11 mouse cellular contexts compared by ENCODE assay signal in genomic region chr4:154741123-154741890, GRCm38 (mm10).
A peak's percentile ranks its signal among the peaks of the same experiment; 100 is the strongest.
DNase-seq lines count a peak whose midpoint lies in the region; ATAC-seq lines count a peak whose summit lies in the region.
"Had no signal": no experiment of that assay in that cellular context is flagged by ENCODE, and none has a peak within 500 bp of the region (broad histone marks: within the 10 kb centered on the region; RNA-seq: fewer than 3 reads in every experiment).

No protein-coding gene starts in this region.

- no peak for ATAC-seq in forebrain, embryonic 11.5 days (replicated peaks; ENCODE audit: low FRiP score)
- no peak for ATAC-seq in forebrain, embryonic 16.5 days
- peak; percentile 36; the same call in 1 of the 2 replicates for ATAC-seq in kidney, embryonic 14.5 days (ENCODE audit: low FRiP score, low TSS enrichment)
- no peak for ATAC-seq in kidney, embryonic 16.5 days (ENCODE audit: low FRiP score, low TSS enrichment)
- no peak for ATAC-seq in embryonic facial prominence, embryonic 12.5 days (ENCODE audit: insufficient number of reproducible peaks, insufficient read depth, low FRiP score, low TSS enrichment)
- no peak for ATAC-seq in midbrain, embryonic 15.5 days (replicated peaks)
- ATAC-seq in granulocyte monocyte progenitor cell, adult 5-6 weeks (replicated peaks; ENCODE audit: poor library complexity, severe bottlenecking) = no peak
- ATAC-seq: Patski had no signal

- H3K9ac ChIP-seq in forebrain, embryonic 11.5 days (ENCODE audit: low read length) = no peak overlapping the region; the same call in 1 of the 2 replicates
- no peak overlapping the region for H3K9ac ChIP-seq in forebrain, embryonic 16.5 days (replicated peaks; ENCODE audit: low read depth, low read length)
- H3K9ac ChIP-seq in kidney, embryonic 14.5 days (ENCODE audit: low read depth, low read length) = peak overlapping the region; percentile 28; the same call in 1 of the 2 replicates
- H3K9ac ChIP-seq in kidney, embryonic 16.5 days (replicated peaks; ENCODE audit: low read length) = no peak overlapping the region
- H3K9ac ChIP-seq in embryonic facial prominence, embryonic 12.5 days = no peak overlapping the region
- H3K9ac ChIP-seq in midbrain, embryonic 15.5 days = no peak overlapping the region
- H3K9ac ChIP-seq: hindbrain, embryonic 12.5 days; liver, embryonic 14.5 days had no signal

- DNase-seq in forebrain, embryonic 11.5 days (ENCODE audit: low spot score) = peak; percentile 54
- no peak for DNase-seq in left cerebral cortex, postnatal 36 days (ENCODE audit: low spot score in 2 of 2)

- H3K27ac ChIP-seq in forebrain, embryonic 11.5 days (ENCODE audit: low read depth, low read length) = no peak overlapping the region
- no peak overlapping the region for H3K27ac ChIP-seq in forebrain, embryonic 16.5 days (ENCODE audit: low read length)
- no peak overlapping the region for H3K27ac ChIP-seq in kidney, embryonic 14.5 days (ENCODE audit: low read depth, low read length)
- no peak overlapping the region for H3K27ac ChIP-seq in kidney, embryonic 16.5 days (ENCODE audit: low read length)
- H3K27ac ChIP-seq in embryonic facial prominence, embryonic 12.5 days = no peak overlapping the region
- H3K27ac ChIP-seq in midbrain, embryonic 15.5 days = no peak overlapping the region
- H3K27ac ChIP-seq: hindbrain, embryonic 12.5 days; liver, embryonic 14.5 days had no signal

- 0 out of 2 replicates have a peak overlapping the region, but pooled peaks have one; percentile 8 for H3K4me2 ChIP-seq in forebrain, embryonic 11.5 days (ENCODE audit: low read depth, low read length, severe bottlenecking)
- no peak overlapping the region for H3K4me2 ChIP-seq in forebrain, embryonic 16.5 days (ENCODE audit: low read length)
- no peak overlapping the region for H3K4me2 ChIP-seq in kidney, embryonic 14.5 days (replicated peaks; ENCODE audit: low read depth, low read length)
- H3K4me2 ChIP-seq in kidney, embryonic 16.5 days (replicated peaks; ENCODE audit: low read depth, low read length) = no peak overlapping the region
- H3K4me2 ChIP-seq in embryonic facial prominence, embryonic 12.5 days (replicated peaks) = peak overlapping the region; percentile 20; the same call in 1 of the 2 replicates
- peak overlapping the region; percentile 16; the same call in 1 of the 2 replicates for H3K4me2 ChIP-seq in midbrain, embryonic 15.5 days
- H3K4me2 ChIP-seq: hindbrain, embryonic 12.5 days had no signal

- no peaks in the 10 kb centered on the region for H3K27me3 ChIP-seq in forebrain, embryonic 11.5 days (ENCODE audit: control insufficient read depth, insufficient read depth, low read length)
- no peaks in the 10 kb centered on the region for H3K27me3 ChIP-seq in forebrain, embryonic 16.5 days (replicated peaks; ENCODE audit: control insufficient read depth, insufficient read depth, low read length)
- H3K27me3 ChIP-seq in kidney, embryonic 14.5 days (ENCODE audit: control insufficient read depth, insufficient read depth, low read length) = peaks cover 29% of the 10 kb centered on the region
- H3K27me3 ChIP-seq in kidney, embryonic 16.5 days (ENCODE audit: insufficient read depth, low read length) = peaks cover 42% of the 10 kb centered on the region
- peaks cover 12% of the 10 kb centered on the region; the same call in 1 of the 2 replicates for H3K27me3 ChIP-seq in embryonic facial prominence, embryonic 12.5 days
- 0 out of 2 replicates have a peak, but pooled peaks cover 3% of the 10 kb centered on the region for H3K27me3 ChIP-seq in midbrain, embryonic 15.5 days (replicated peaks)

- intact Hi-C loops in left cerebral cortex, postnatal 36 days (cut with DNase I) = no loop called here

- no peak overlapping the region for H3K4me3 ChIP-seq in forebrain, embryonic 11.5 days (ENCODE audit: low read depth, low read length)
- H3K4me3 ChIP-seq in forebrain, embryonic 16.5 days (replicated peaks; ENCODE audit: low read length) = no peak overlapping the region
- H3K4me3 ChIP-seq in kidney, embryonic 14.5 days (ENCODE audit: low read length) = no peak overlapping the region
- no peak overlapping the region for H3K4me3 ChIP-seq in kidney, embryonic 16.5 days (ENCODE audit: low read length)
- H3K4me3 ChIP-seq in embryonic facial prominence, embryonic 12.5 days = no peak overlapping the region
- no peak overlapping the region for H3K4me3 ChIP-seq in midbrain, embryonic 15.5 days
- H3K4me3 ChIP-seq: hindbrain, embryonic 12.5 days had no signal

- H3K9me3 ChIP-seq in forebrain, embryonic 11.5 days (ENCODE audit: control insufficient read depth, low read length) = no peaks in the 10 kb centered on the region
- H3K9me3 ChIP-seq in forebrain, embryonic 16.5 days (ENCODE audit: control insufficient read depth, low read length) = no peaks in the 10 kb centered on the region
- H3K9me3 ChIP-seq in kidney, embryonic 14.5 days (ENCODE audit: control insufficient read depth, low read length) = no peaks in the 10 kb centered on the region
- H3K9me3 ChIP-seq in kidney, embryonic 16.5 days (ENCODE audit: low read length) = no peaks in the 10 kb centered on the region
- no peaks in the 10 kb centered on the region for H3K9me3 ChIP-seq in embryonic facial prominence, embryonic 12.5 days
- H3K9me3 ChIP-seq in midbrain, embryonic 15.5 days = no peaks in the 10 kb centered on the region
- H3K9me3 ChIP-seq: hindbrain, embryonic 12.5 days had no signal

- peaks cover 4% of the 10 kb centered on the region; the same call in 1 of the 2 replicates for H3K4me1 ChIP-seq in forebrain, embryonic 11.5 days (replicated peaks; ENCODE audit: control insufficient read depth, insufficient read depth, low read length)
- H3K4me1 ChIP-seq in forebrain, embryonic 16.5 days (replicated peaks; ENCODE audit: control insufficient read depth, insufficient read depth, low read length) = no peaks in the 10 kb centered on the region
- peaks cover 18% of the 10 kb centered on the region for H3K4me1 ChIP-seq in kidney, embryonic 14.5 days (ENCODE audit: control insufficient read depth, insufficient read depth, low read length)
- peaks cover 16% of the 10 kb centered on the region for H3K4me1 ChIP-seq in kidney, embryonic 16.5 days (ENCODE audit: insufficient read depth, low read length)
- H3K4me1 ChIP-seq in embryonic facial prominence, embryonic 12.5 days = peaks cover 12% of the 10 kb centered on the region
- H3K4me1 ChIP-seq in midbrain, embryonic 15.5 days = 0 out of 2 replicates have a peak, but pooled peaks cover 7% of the 10 kb centered on the region

- WGBS in forebrain, embryonic 11.5 days = 49% methylated on average over 27 of the region's 27 CpGs
- WGBS in forebrain, embryonic 16.5 days = 50% methylated on average over 27 of the region's 27 CpGs
- WGBS in kidney, embryonic 14.5 days = 11% methylated on average over 27 of the region's 27 CpGs
- WGBS in kidney, embryonic 16.5 days = 13% methylated on average over 27 of the region's 27 CpGs
- 34% methylated on average over 27 of the region's 27 CpGs for WGBS in embryonic facial prominence, embryonic 12.5 days
- WGBS in midbrain, embryonic 15.5 days = 48% methylated on average over 27 of the region's 27 CpGs

- no peaks in the 10 kb centered on the region for H3K36me3 ChIP-seq in forebrain, embryonic 11.5 days (ENCODE audit: control insufficient read depth, insufficient read depth, low read length)
- H3K36me3 ChIP-seq in forebrain, embryonic 16.5 days (ENCODE audit: control insufficient read depth, insufficient read depth) = no peaks in the 10 kb centered on the region
- no peaks in the 10 kb centered on the region for H3K36me3 ChIP-seq in kidney, embryonic 14.5 days (ENCODE audit: control insufficient read depth, insufficient read depth, low read length)
- no peaks in the 10 kb centered on the region for H3K36me3 ChIP-seq in kidney, embryonic 16.5 days (ENCODE audit: insufficient read depth, low read length)
- no peaks in the 10 kb centered on the region for H3K36me3 ChIP-seq in embryonic facial prominence, embryonic 12.5 days
- H3K36me3 ChIP-seq in midbrain, embryonic 15.5 days (replicated peaks) = no peaks in the 10 kb centered on the region
- H3K36me3 ChIP-seq: hindbrain, embryonic 12.5 days had no signal

Comparison
In these comparisons a context has a peak if more than half of its experiments do, and no peak if none do; other contexts are left out.
1. H3K4me2 ChIP-seq: peak in forebrain, embryonic 11.5 days (single experiment), embryonic facial prominence, embryonic 12.5 days (single experiment) and midbrain, embryonic 15.5 days (single experiment); none in forebrain, embryonic 16.5 days (single experiment), kidney, embryonic 14.5 days (single experiment) and kidney, embryonic 16.5 days (single experiment).